ENCODE assay signal across 12 mouse cellular contexts in the genomic region with DNA sequence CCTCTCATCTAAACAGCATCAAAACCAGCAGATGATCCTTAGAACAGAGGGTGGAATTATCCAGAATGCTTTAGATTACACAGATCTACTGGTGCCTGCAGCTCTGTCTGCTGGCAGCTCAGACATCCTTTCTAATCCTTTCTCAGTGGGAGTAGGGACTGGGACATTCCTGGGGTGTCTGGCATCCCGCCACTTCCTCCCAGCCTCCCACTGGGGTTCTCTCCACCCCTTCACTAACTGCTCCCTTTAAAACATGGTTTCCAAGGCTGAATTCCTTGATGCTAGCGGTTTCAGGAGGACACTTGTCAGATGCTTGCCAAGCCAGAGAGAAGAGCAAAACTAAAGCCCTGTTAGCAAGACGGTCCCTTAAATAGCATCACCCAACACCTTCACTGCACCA. TPM values are rescaled to one million over a fixed set of nuclear protein-coding genes. Genes with fewer than 3 reads are reported as not detected.
DNase-seq lines count a peak whose midpoint lies in the region; ATAC-seq and TF ChIP-seq lines count a peak whose summit lies in the region.
"Had no signal": no experiment of that assay in that cellular context is flagged by ENCODE, and none has a peak within 500 bp of the region (broad histone marks: within the 10 kb centered on the region; RNA-seq: fewer than 3 reads in every experiment).

No protein-coding gene starts in this region.

- peak; percentile 48 for DNase-seq in kidney, postnatal 14 days
- no peak for DNase-seq in kidney, adult 18-20 months
- peak; percentile 53 to 57 for DNase-seq in cerebellum, postnatal 36 days
- peak; percentile 73 to 83 for DNase-seq in layer of hippocampus, adult 18-20 months (ENCODE audit: low spot score in 2 of 2)
- no peak for DNase-seq in ovary, adult 18-20 months (ENCODE audit: low spot score)

- peaks cover 59% of the 10 kb centered on the region for H3K4me1 ChIP-seq in olfactory bulb, adult 2 months (ENCODE audit: control insufficient read depth, insufficient read depth, low read length)
- H3K4me1 ChIP-seq: lung, embryonic 15.5 days; stomach, embryonic 15.5 days had no signal

- ATAC-seq in megakaryocyte progenitor cell, adult 5-6 weeks (replicated peaks; ENCODE audit: poor library complexity) = no peak

- WGBS in olfactory bulb, adult 2 months = 15% methylated on average over 3 of the region's 3 CpGs

- H3K4me3 ChIP-seq in olfactory bulb, adult 2 months (ENCODE audit: insufficient read depth, low read depth, low read length) = no peak overlapping the region
- H3K4me3 ChIP-seq: heart, embryonic 12.5 days; kidney, embryonic 15.5 days; lung, embryonic 15.5 days; neural tube, embryonic 13.5 days; stomach, embryonic 15.5 days had no signal

- TF ChIP-seq CTCF in olfactory bulb, adult 2 months (IDR thresholded peaks at IDR 0.05; ENCODE audit: insufficient read depth, low read depth, low read length) = no peak

- peak overlapping the region; percentile 37 for H3K27ac ChIP-seq in olfactory bulb, adult 2 months (ENCODE audit: insufficient read depth, low read depth, low read length)
- H3K27ac ChIP-seq: kidney, embryonic 15.5 days; lung, embryonic 15.5 days; neural tube, embryonic 13.5 days; stomach, embryonic 15.5 days had no signal

- TF ChIP-seq POLR2A in olfactory bulb, adult 2 months (IDR thresholded peaks at IDR 0.05; ENCODE audit: insufficient read depth, low read depth, low read length) = no peak

RNA-seq across cellular contexts. Expression of a gene that starts 33.1 kb away (rescaled TPM):
- 1,000 to 10,000 TPM; 1,731 to 1,771 TPM for total RNA-seq in layer of hippocampus, adult 18-20 months (2021)
- polyA plus RNA-seq in olfactory bulb, adult 2 months (2012; ENCODE audit: insufficient read depth, insufficient read length, low replicate concordance, missing spikeins) = 171 TPM in 1 of 2 replicates, not detected in the other
- 2.6 and 2.9 TPM in 2 replicates for total RNA-seq in megakaryocyte progenitor cell, adult 5-6 weeks (2015)
- 1.8 and 5.4 TPM in 2 replicates for total RNA-seq in megakaryocyte progenitor cell, adult 5-6 weeks (2017)

Comparison
In these comparisons a context has a peak if more than half of its experiments do, and no peak if none do; other contexts are left out.
1. DNase-seq: peak in kidney, postnatal 14 days (single experiment), cerebellum, postnatal 36 days (2 of 2) and layer of hippocampus, adult 18-20 months (2 of 2); none in kidney, adult 18-20 months (single experiment) and ovary, adult 18-20 months (single experiment).
2. RNA of a gene that starts 33.1 kb away (total RNA-seq): 1,731 to 1,771 TPM in layer of hippocampus, adult 18-20 months; 1.8 to 5.4 TPM in megakaryocyte progenitor cell, adult 5-6 weeks; every median in the first group is over 100 times any median in the second.